Mouse (Mus musculus) olfactory bulb, adult 2 months (tissue): ENCODE measurements around the gene Usp15.

Source experiments
- CTCF ChIP-seq: fragments of 200-500 bp; IDR thresholded peaks from 2 replicates; pipeline ENCODE4 v1.5.1; 2012; ENCODE audit warnings: low read depth, mild to moderate bottlenecking, low read length, moderate library complexity; ENCODE audit not compliant: insufficient read depth
- POLR2A ChIP-seq: fragments of 200-500 bp; IDR thresholded peaks from 2 replicates; pipeline ENCODE4 v1.6.1; 2012; ENCODE audit warnings: mild to moderate bottlenecking, low read depth, low read length, moderate library complexity; ENCODE audit not compliant: insufficient read depth

GRCm38 (mm10) chr10:123160508-123160907, 36.3 kb downstream of the Usp15 start:
- no peak for TF ChIP-seq CTCF
- TF ChIP-seq POLR2A: no peak
